Mouse (Mus musculus): Measurements from ENCODE around the gene Lrrc75a. TPM values are rescaled to one million over a fixed set of nuclear protein-coding genes. Genes with fewer than 3 reads are reported as not detected.
A peak's percentile ranks its signal among the peaks of the same experiment; 100 is the strongest.

Gene Lrrc75a
- polyA plus RNA-seq, 1 experiment from 2014 or later, result 14.6 TPM

DNA sequence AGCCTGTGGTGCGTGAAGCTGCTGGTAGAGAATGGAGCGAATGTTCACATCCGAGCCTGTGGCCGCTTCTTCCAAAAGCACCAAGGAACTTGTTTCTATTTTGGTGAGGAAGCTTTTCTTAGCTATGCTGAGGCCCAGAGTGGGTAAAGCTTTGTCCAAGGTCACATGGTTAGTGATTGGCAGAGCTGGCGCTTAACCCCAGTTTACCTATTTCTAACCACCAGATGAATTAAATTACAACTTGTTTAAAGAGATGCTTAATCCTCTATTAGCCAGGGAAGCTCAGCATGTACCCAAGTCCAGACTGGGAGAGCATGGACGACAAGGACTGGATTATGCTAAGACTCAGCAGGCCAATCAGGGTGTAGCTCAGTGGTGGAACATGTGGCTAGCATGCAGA, 65.3 kb downstream of the Lrrc75a start:
- ATAC-seq (replicated peaks; ENCODE audit: insufficient number of reproducible peaks, insufficient read depth, low FRiP score, low read depth), result no peak

DNA sequence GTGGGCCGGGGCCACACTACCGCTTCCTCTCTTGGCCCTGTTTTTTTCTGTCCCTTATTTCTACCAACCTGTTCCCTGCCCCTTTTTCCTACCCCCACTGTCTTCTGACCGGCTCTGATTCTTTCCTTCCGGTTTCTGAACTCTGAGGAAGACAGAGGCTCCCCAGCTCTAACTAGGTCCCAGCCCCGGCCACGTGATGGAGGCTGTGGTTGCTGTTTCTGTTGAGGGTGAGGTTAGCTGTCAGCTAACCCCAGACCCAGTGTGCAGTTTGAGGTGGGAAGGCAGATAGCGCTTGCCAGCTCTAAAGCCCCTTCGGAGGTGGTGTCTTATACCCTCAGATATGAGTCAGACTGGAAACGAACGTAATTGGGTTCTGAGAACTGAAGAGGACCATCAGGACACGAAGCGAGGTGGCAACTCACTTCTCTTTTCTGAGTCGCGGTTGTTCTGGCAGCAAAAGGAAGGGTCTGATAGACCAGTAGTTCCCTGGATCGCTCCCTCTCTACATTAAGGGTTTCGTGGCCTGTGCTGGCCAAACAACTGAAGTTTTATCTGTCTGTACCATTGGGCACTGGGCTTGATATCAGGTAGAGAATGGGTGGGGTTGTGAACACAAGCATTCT, 71.7 kb downstream of the Lrrc75a start:
- Histone ChIP-seq H3K4me1 (replicated peaks) (peaks cover 13% of the 10 kb centered on the region), H3K27me3 (no peaks in the 10 kb centered on the region), H3K9me3 (replicated peaks) (no peaks in the 10 kb centered on the region), H3K36me3 (no peaks in the 10 kb centered on the region), H3K4me2 (peak overlapping the region; percentile 95), H3K27ac (no peak overlapping the region), H3K9ac (peak overlapping the region; percentile 56; the same call in 1 of the 2 replicates), H3K4me3 (peak overlapping the region; percentile 61)
- 53% methylated on average over 16 of the region's 16 CpGs for WGBS
- ATAC-seq (replicated peaks; ENCODE audit: insufficient number of reproducible peaks, insufficient read depth, low FRiP score, low read depth), result no peak

More for the DNA sequence above, 65.3 kb downstream of the Lrrc75a start:
- peaks cover 11% of the 10 kb centered on the region for H3K4me1 ChIP-seq (replicated peaks)
- no peaks in the 10 kb centered on the region for H3K36me3 ChIP-seq
- H3K4me2 ChIP-seq, result peak overlapping the region; percentile 51
- H3K27ac ChIP-seq, result peak overlapping the region; percentile 67
- H3K9ac ChIP-seq, result peak overlapping the region; percentile 31
- no peaks in the 10 kb centered on the region for H3K9me3 ChIP-seq (replicated peaks)
- peak overlapping the region; percentile 21 for H3K4me3 ChIP-seq
- 53% methylated on average over 6 of the region's 6 CpGs for WGBS
- no peaks in the 10 kb centered on the region for H3K27me3 ChIP-seq

DNA sequence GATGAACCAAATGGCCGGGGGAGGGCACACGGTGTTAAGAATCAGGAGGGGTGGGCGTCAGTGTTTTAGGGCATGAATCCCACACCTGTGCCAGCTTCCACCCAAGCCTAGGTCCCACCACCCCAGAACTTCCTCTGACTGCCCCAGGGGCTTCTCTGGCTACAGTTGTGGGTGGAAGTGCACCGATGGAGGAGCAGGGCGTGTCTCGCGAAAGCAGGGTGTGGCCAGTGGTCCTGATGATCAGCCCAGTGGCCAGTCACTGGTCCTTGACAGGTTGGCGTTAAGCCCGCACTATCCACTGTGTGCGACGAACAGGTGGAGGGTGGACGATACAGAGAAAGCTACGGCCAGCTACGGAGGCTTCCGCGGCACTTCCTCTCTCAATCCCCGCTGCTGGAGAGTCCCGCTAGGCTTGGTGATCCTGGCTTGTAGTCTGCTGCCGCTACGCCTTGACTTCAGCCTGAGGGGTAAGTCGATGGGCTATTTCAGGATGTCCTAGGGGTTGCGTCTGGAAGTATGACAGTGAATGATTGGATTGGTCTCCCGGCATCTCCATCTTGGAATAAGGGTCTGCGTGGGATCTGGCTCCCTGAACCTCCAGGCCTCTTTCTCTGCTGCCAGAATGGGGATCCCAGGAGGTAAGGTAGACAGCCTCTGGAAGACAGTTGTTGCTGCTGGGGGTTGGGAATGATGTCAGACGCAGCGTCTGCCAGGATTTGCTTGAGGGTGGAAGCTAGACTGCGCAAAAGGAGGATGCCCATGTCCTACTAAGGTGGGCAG, 72.5 kb downstream of the Lrrc75a start:
- H3K9me3 ChIP-seq (replicated peaks), result no peaks in the 10 kb centered on the region
- peak overlapping the region; percentile 56 for H3K9ac ChIP-seq
- H3K27ac ChIP-seq, result peak overlapping the region; percentile 32; the same call in 1 of the 2 replicates
- H3K36me3 ChIP-seq, result no peaks in the 10 kb centered on the region
- ATAC-seq (replicated peaks; ENCODE audit: insufficient number of reproducible peaks, insufficient read depth, low FRiP score, low read depth), result peak; percentile 59
- peak overlapping the region; percentile 61 for H3K4me3 ChIP-seq
- H3K4me2 ChIP-seq, result peak overlapping the region; percentile 95
- H3K4me1 ChIP-seq (replicated peaks), result peaks cover 13% of the 10 kb centered on the region
- WGBS, result 6% methylated on average over 27 of the region's 27 CpGs
- no peaks in the 10 kb centered on the region for H3K27me3 ChIP-seq

DNA sequence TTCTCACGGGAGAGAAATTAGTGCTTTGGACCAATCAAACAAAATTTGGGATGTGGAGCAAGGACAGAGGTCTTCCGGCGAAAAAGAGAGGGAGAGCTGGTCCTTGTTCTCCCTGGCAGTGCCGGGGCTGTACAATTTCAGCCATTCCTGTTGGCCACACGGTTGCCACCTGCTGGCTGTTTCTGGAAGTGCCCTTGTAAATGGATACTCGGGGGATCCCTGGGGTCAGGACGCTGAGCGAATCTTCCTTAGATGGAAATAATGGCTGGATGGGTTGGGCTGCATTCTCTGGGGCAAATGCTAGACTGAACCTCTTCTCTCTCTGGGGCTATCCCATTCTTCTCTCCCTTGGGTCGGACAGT, 73.0 kb downstream of the Lrrc75a start:
- Histone ChIP-seq H3K9ac (peak overlapping the region; percentile 56), H3K36me3 (no peaks in the 10 kb centered on the region), H3K27me3 (no peaks in the 10 kb centered on the region), H3K27ac (no peak overlapping the region), H3K4me3 (peak overlapping the region; percentile 61), H3K4me2 (peak overlapping the region; percentile 95), H3K9me3 (replicated peaks) (no peaks in the 10 kb centered on the region), H3K4me1 (replicated peaks) (peaks cover 13% of the 10 kb centered on the region)
- 2% methylated on average over 9 of the region's 9 CpGs for WGBS
- ATAC-seq (replicated peaks; ENCODE audit: insufficient number of reproducible peaks, insufficient read depth, low FRiP score, low read depth), result peak; percentile 59

DNA sequence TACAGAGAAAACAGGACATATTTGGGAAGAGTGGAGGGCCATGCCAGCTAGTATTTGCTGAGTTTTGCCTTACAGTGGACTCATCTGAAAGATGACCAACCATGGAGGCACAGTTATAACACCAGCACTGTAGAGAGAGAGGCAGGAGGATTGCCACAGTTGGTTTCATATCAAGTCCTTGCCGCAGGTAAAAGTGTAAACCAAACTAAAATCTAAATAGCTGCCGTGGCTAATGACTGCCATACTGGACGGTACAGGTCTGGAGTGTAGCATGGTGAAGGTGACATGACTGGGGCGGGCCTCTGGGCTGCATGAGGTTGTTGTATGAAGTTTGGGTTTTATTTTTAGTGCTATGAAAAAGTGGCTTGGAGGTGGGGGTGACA, 73.6 kb downstream of the Lrrc75a start:
- Histone ChIP-seq H3K36me3 (no peaks in the 10 kb centered on the region), H3K27me3 (no peaks in the 10 kb centered on the region), H3K4me3 (no peak overlapping the region), H3K4me1 (replicated peaks) (peaks cover 13% of the 10 kb centered on the region), H3K9ac (no peak overlapping the region), H3K9me3 (replicated peaks) (no peaks in the 10 kb centered on the region), H3K4me2 (no peak overlapping the region; the same call in 1 of the 2 replicates), H3K27ac (no peak overlapping the region)
- WGBS, result 66% methylated on average over 4 of the region's 4 CpGs
- no peak for ATAC-seq (replicated peaks; ENCODE audit: insufficient number of reproducible peaks, insufficient read depth, low FRiP score, low read depth)

DNA sequence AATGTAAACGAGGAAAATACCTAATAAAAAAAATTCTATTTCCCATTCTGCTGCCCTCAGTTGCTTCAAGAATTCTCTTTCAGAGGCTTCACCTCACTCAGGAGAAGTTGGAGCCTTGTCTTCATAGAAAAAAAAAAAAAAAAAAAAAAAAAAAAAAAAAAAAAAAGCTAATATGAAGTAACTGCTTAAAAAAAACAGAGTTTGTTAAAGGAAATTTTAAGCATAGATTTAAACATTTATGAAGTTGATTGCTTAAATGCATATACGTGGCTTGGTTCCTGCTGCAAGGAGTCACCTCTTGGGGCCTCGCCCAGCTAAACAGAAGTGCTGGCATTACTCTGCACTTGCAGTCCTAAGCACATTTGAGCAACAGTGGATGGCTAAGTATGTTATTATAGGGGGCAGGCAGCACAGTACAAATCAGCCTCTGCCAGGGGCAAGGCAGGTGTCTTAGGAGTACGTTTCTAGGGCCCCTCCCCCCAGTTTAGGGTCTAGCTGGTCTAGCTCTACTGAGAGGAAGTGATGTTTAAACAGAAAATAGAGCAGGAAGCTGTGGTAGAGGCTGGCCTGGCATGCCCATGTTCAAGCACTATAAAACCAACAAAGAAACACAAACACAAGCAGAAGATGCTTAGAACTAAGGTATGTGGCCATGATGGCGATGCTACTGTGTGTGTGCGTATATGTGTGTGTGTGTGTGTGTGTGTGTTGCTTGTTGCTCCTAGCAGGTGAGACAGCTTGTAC, 74.2 kb downstream of the Lrrc75a start, which contains the start of gene Trpv2:
TSS of gene Trpv2 (plus strand) at position 528 of the 744 bp plus-strand sequence.
- Histone ChIP-seq H3K27me3 (no peaks in the 10 kb centered on the region), H3K36me3 (no peaks in the 10 kb centered on the region), H3K9me3 (replicated peaks) (no peaks in the 10 kb centered on the region), H3K9ac (peak within 1 kb of the TSS; percentile 56; the same call in 1 of the 2 replicates), H3K4me3 (peak within 1 kb of the TSS; percentile 61), H3K4me2 (peak within 1 kb of the TSS; percentile 95), H3K4me1 (replicated peaks) (peaks cover 13% of the 10 kb centered on the region), H3K27ac (no peak within 1 kb of the TSS)
- WGBS, result 67% methylated on average over 6 of the region's 6 CpGs
- no peak for ATAC-seq (replicated peaks; ENCODE audit: insufficient number of reproducible peaks, insufficient read depth, low FRiP score, low read depth)

DNA sequence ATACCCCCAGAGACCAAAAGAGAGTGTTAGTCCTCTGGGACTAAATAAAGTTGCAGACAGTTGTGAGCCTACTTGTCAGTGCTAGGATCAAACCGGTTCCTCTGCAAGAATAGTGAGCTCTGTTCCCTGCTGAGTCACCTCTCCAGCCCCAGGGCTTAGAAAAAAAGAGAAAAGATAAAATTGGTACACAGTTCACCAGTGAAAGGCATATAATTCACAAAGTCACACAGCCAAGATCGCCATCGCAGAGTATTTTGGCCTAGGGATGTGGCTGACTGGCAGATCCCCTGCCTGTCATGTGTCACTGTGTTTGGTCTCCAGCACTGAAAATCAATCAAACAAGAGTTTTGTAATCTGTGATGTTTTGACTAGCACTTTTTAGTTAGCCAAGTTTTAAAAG, 80.0 kb downstream of the Lrrc75a start:
- Histone ChIP-seq H3K36me3 (no peaks in the 10 kb centered on the region), H3K27me3 (no peaks in the 10 kb centered on the region), H3K9ac (no peak overlapping the region), H3K4me1 (replicated peaks) (0 out of 2 replicates have a peak, but pooled peaks cover 2% of the 10 kb centered on the region), H3K27ac (no peak overlapping the region), H3K4me3 (no peak overlapping the region), H3K4me2 (no peak overlapping the region), H3K9me3 (replicated peaks) (no peaks in the 10 kb centered on the region)
- no peak for ATAC-seq (replicated peaks; ENCODE audit: insufficient number of reproducible peaks, insufficient read depth, low FRiP score, low read depth)
- WGBS, result 74% methylated on average over 3 of the region's 3 CpGs

DNA sequence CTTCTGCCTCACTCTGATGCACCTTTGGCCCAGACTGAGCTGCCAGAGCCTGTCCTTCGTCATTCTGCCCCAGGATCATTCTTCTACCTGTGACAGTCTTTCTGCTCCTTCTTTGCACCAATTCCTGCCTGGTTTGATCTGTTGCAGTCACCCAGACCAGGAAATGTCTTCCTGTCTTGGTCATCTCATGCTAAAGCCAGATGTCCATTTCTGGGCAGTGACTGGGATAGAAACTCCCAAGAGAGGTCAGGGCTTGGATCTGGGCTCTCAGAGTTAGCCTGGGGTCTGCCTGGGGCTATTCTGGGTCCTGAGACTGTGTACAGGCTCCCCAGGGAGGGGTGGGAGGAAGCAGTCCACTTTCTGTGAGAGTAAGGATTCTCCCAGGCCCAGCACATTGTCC, 82.1 kb downstream of the Lrrc75a start:
- Histone ChIP-seq H3K4me2 (no peak overlapping the region), H3K27ac (no peak overlapping the region), H3K9ac (no peak overlapping the region), H3K9me3 (replicated peaks) (no peaks in the 10 kb centered on the region), H3K36me3 (no peaks in the 10 kb centered on the region), H3K4me3 (no peak overlapping the region), H3K27me3 (no peaks in the 10 kb centered on the region), H3K4me1 (replicated peaks) (0 out of 2 replicates have a peak, but pooled peaks cover 2% of the 10 kb centered on the region)
- ATAC-seq (replicated peaks; ENCODE audit: insufficient number of reproducible peaks, insufficient read depth, low FRiP score, low read depth), result no peak
- WGBS, result 46% methylated on average over 1 of the region's 1 CpGs

DNA sequence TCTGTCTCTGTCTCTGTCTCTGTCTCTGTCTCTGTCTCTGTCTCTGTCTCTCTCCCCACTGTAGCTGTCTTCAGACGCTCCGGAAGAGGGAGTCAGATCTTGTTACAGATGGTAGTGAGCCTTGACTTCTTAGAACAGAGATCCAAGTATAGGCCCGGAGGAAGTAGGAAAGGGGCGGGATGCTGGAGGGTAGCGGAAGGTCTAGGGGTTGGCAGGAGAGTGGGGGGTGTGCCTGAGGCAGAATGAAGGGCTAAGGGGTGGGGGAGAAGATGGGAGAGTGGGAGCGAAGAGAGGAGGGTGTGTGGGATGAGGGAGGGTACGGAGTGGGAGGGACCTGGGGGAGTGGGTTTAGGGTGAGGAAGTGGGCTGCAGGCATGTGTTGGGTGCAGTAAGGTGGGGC, 82.6 kb downstream of the Lrrc75a start:
- no peak overlapping the region for H3K4me3 ChIP-seq
- no peak for ATAC-seq (replicated peaks; ENCODE audit: insufficient number of reproducible peaks, insufficient read depth, low FRiP score, low read depth)
- no peaks in the 10 kb centered on the region for H3K9me3 ChIP-seq (replicated peaks)
- 0 out of 2 replicates have a peak, but pooled peaks cover 2% of the 10 kb centered on the region for H3K4me1 ChIP-seq (replicated peaks)
- 57% methylated on average over 7 of the region's 7 CpGs for WGBS
- H3K27me3 ChIP-seq, result no peaks in the 10 kb centered on the region
- no peak overlapping the region for H3K4me2 ChIP-seq
- H3K36me3 ChIP-seq, result no peaks in the 10 kb centered on the region
- no peak overlapping the region for H3K27ac ChIP-seq
- H3K9ac ChIP-seq, result no peak overlapping the region

DNA sequence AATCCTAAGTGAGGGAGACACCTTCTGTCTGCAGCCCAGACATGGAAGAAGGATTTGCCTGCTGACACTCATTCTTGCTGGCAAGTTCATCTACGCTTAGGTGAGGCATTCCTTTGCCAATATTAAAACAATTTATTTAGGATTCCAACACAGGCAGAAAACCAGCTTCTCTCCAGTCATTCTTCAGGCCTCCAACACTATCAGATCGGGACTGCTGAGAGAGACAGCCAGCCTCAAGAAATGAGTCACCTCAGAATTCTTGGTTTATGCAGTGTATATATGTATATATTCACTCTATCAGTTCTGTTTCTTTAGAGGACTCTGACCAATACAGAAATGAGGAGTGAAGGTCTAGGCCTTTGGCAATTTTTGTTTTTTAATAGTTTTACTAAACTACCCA, 84.7 kb downstream of the Lrrc75a start:
- Histone ChIP-seq H3K4me1 (replicated peaks) (peaks cover 7% of the 10 kb centered on the region), H3K4me3 (no peak overlapping the region), H3K36me3 (no peaks in the 10 kb centered on the region), H3K27me3 (no peaks in the 10 kb centered on the region), H3K9ac (no peak overlapping the region), H3K9me3 (replicated peaks) (no peaks in the 10 kb centered on the region), H3K27ac (no peak overlapping the region), H3K4me2 (no peak overlapping the region)
- WGBS, result 79% methylated on average over 2 of the region's 2 CpGs
- no peak for ATAC-seq (replicated peaks; ENCODE audit: insufficient number of reproducible peaks, insufficient read depth, low FRiP score, low read depth)

DNA sequence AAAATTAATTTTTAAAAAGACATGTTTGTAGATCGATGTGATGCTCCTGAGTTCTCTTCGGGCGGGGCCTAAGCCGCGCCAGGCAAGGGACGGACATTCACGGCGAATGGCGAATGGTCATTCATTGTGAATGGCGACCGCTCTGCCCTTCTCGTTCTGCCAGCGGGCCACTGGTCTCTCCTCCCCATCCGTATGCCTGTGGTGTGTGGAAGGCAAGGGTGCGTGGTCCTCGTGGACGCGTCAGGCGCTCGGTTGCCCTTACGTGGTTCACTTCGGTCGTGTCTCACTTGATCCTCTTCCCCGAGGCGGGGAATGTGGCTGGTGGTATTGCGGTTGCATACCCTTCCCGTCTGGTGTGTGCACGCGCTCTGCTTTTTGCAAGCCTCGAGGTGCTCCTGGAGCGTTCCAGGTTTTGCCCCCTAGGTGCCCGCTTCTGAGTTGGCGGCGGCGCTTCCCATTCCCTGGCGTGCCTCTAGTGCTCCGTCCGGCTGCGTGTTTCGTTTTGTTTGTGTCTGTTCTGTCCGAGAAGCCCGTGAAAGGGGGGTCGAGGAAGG, 87.8 kb downstream of the Lrrc75a start:
- H3K36me3 ChIP-seq, result peaks cover 4% of the 10 kb centered on the region; the same call in 1 of the 2 replicates
- ATAC-seq (replicated peaks; ENCODE audit: insufficient number of reproducible peaks, insufficient read depth, low FRiP score, low read depth), result no peak
- H3K4me3 ChIP-seq, result peak overlapping the region; percentile 47
- peaks cover 5% of the 10 kb centered on the region for H3K4me1 ChIP-seq (replicated peaks)
- 29% methylated on average over 43 of the region's 43 CpGs for WGBS
- H3K9me3 ChIP-seq (replicated peaks), result no peaks in the 10 kb centered on the region
- H3K9ac ChIP-seq, result peak overlapping the region; percentile 21
- H3K27ac ChIP-seq, result no peak overlapping the region
- peak overlapping the region; percentile 75 for H3K4me2 ChIP-seq
- H3K27me3 ChIP-seq, result no peaks in the 10 kb centered on the region
